In genomic region chr14:61862931-61863330, GRCm38 (mm10) we compare ENCODE assay signal across 20 mouse cellular contexts.
"Had no signal": no experiment of that assay in that cellular context is flagged by ENCODE, and none has a peak within 500 bp of the region (broad histone marks: within the 10 kb centered on the region; RNA-seq: fewer than 3 reads in every experiment).

No protein-coding gene starts in this region.

- H3K4me2 ChIP-seq: heart, embryonic 13.5 days; heart, embryonic 15.5 days; hindbrain, embryonic 13.5 days; hindbrain, embryonic 15.5 days; kidney, embryonic 15.5 days; limb, embryonic 12.5 days; liver, embryonic 11.5 days; liver, embryonic 13.5 days had no signal

- H3K27me3 ChIP-seq: heart, embryonic 13.5 days; heart, embryonic 15.5 days; hindbrain, embryonic 13.5 days; hindbrain, embryonic 15.5 days; kidney, embryonic 15.5 days; limb, embryonic 12.5 days; liver, embryonic 13.5 days had no signal

- H3K36me3 ChIP-seq: heart, embryonic 10.5 days; heart, embryonic 13.5 days; heart, embryonic 15.5 days; hindbrain, embryonic 13.5 days; hindbrain, embryonic 15.5 days; kidney, embryonic 15.5 days; limb, embryonic 10.5 days; limb, embryonic 12.5 days; liver, embryonic 13.5 days had no signal

- H3K27ac ChIP-seq: heart, embryonic 10.5 days; heart, embryonic 13.5 days; heart, embryonic 15.5 days; hindbrain, embryonic 13.5 days; hindbrain, embryonic 15.5 days; hindbrain, postnatal 0 days; kidney, embryonic 15.5 days; kidney, postnatal 0 days; left cerebral cortex, adult 2 months; limb, embryonic 10.5 days; limb, embryonic 12.5 days; liver, embryonic 13.5 days had no signal

- DNase-seq: gastrocnemius, postnatal 36 days; kidney, adult 11 months; kidney, adult 9 months; kidney, postnatal 36 days; layer of hippocampus, adult 9-11 months; liver; liver, embryonic 13.5 days had no signal

- H3K9me3 ChIP-seq: heart, embryonic 10.5 days; heart, embryonic 13.5 days; heart, embryonic 15.5 days; hindbrain, embryonic 13.5 days; hindbrain, embryonic 15.5 days; kidney, embryonic 15.5 days; limb, embryonic 10.5 days; limb, embryonic 12.5 days; liver, embryonic 13.5 days had no signal

- H3K9ac ChIP-seq: heart, embryonic 13.5 days; heart, embryonic 15.5 days; hindbrain, embryonic 13.5 days; hindbrain, embryonic 15.5 days; kidney, embryonic 15.5 days; limb, embryonic 12.5 days; liver, embryonic 13.5 days had no signal

- H3K4me3 ChIP-seq: heart, embryonic 10.5 days; heart, embryonic 13.5 days; heart, embryonic 15.5 days; hindbrain, embryonic 13.5 days; hindbrain, embryonic 15.5 days; kidney, embryonic 15.5 days; left cerebral cortex, adult 2 months; limb, embryonic 10.5 days; limb, embryonic 12.5 days; liver, embryonic 13.5 days had no signal

- H3K4me1 ChIP-seq: heart, embryonic 10.5 days; heart, embryonic 13.5 days; heart, embryonic 15.5 days; hindbrain, embryonic 13.5 days; hindbrain, embryonic 15.5 days; limb, embryonic 12.5 days; liver, embryonic 13.5 days had no signal

- ATAC-seq: hindbrain, postnatal 0 days; intestine, embryonic 16.5 days had no signal
